Mouse (Mus musculus) kidney, embryonic 15.5 days (tissue): ENCODE measurements around the gene Otud7a. TPM values are rescaled to one million over a fixed set of nuclear protein-coding genes. Genes with fewer than 3 reads are reported as not detected.

Experiments
- ATAC-seq: fragments of 200-750 bp; cut with Nextera tagmentation; replicated peaks from 2 replicates; pipeline ENCODE4 v1.8.0; 2017; ENCODE audit warnings: moderate TSS enrichment; ENCODE audit not compliant: low FRiP score
- H3K27ac ChIP-seq: fragments of 300-500 bp; sonication (generic); 2 replicates; pipeline ENCODE4 v1.5.1; 2015; ENCODE audit warnings: mild to moderate bottlenecking, inconsistent platforms
- H3K27me3 ChIP-seq: fragments of 300-500 bp; sonication (generic); 2 replicates; pipeline ENCODE4 v1.6.1; 2015; ENCODE audit warnings: inconsistent platforms
- H3K36me3 ChIP-seq: fragments of 300-500 bp; sonication (generic); 2 replicates; pipeline ENCODE4 v1.6.1; 2015; ENCODE audit warnings: inconsistent platforms
- H3K4me1 ChIP-seq: fragments of 300-500 bp; sonication (generic); 2 replicates; pipeline ENCODE4 v1.6.1; 2015; ENCODE audit warnings: inconsistent platforms
- H3K4me2 ChIP-seq: fragments of 300-500 bp; sonication (generic); 2 replicates; pipeline ENCODE4 v1.6.1; 2015; ENCODE audit warnings: moderate library complexity, mild to moderate bottlenecking, inconsistent platforms
- H3K4me3 ChIP-seq: fragments of 300-500 bp; sonication (generic); replicated peaks from 2 replicates; pipeline ENCODE4 v1.5.1; 2015; ENCODE audit warnings: mild to moderate bottlenecking, inconsistent platforms
- H3K9ac ChIP-seq: fragments of 300-500 bp; sonication (generic); 2 replicates; pipeline ENCODE4 v1.6.1; 2015; ENCODE audit warnings: mild to moderate bottlenecking, inconsistent platforms
- H3K9me3 ChIP-seq: fragments of 300-500 bp; sonication (generic); replicated peaks from 2 replicates; pipeline ENCODE4 v1.6.1; 2016; ENCODE audit warnings: inconsistent platforms
- WGBS: fragments of 180-500 bp; shearing (Covaris S2); methylation state at CpG from one replicate; pipeline ENCODE4 v1.1.7; 2015; ENCODE audit warnings: mixed read lengths; 5-methylcytosine and 5-hydroxymethylcytosine counted together
- polyA plus RNA-seq: library from polyadenylated mRNA; unstranded; fragments of >200 nt; fragmentation: Nextera tagmentation; extraction: Ambion mirVana; gene quantifications from 2 replicates; pipeline ENCODE4 v1.2.1, GENCODE M21; 2015

Otud7a gene
- polyA plus RNA-seq, 1 experiment from 2014 or later = 0.14 TPM

GRCm38 (mm10) chr7:63725040-63725729 is 280.6 kb downstream of the Otud7a start:
- Histone ChIP-seq H3K36me3 (no peaks in the 10 kb centered on the region), H3K4me1 (no peaks in the 10 kb centered on the region), H3K27me3 (no peaks in the 10 kb centered on the region), H3K4me3 (no peak overlapping the region), H3K9ac (no peak overlapping the region), H3K4me2 (no peak overlapping the region), H3K27ac (no peak overlapping the region), H3K9me3 (no peaks in the 10 kb centered on the region)
- 70% methylated on average over 6 of the region's 6 CpGs for WGBS
- ATAC-seq = no peak

- no peak overlapping the region for H3K4me2 ChIP-seq
- WGBS = 94% methylated on average over 5 of the region's 5 CpGs
These were observed 285.1 kb downstream of the Otud7a start for GRCm38 (mm10) chr7:63729605-63730004.

GRCm38 (mm10) chr7:63730012-63730411 is 285.5 kb downstream of the Otud7a start:
- H3K4me2 ChIP-seq = no peak overlapping the region
- no peak overlapping the region for H3K27ac ChIP-seq
- H3K9ac ChIP-seq = no peak overlapping the region
- no peaks in the 10 kb centered on the region for H3K4me1 ChIP-seq
- no peaks in the 10 kb centered on the region for H3K9me3 ChIP-seq
- no peaks in the 10 kb centered on the region for H3K36me3 ChIP-seq
- H3K4me3 ChIP-seq = no peak overlapping the region
- ATAC-seq = no peak
- H3K27me3 ChIP-seq = no peaks in the 10 kb centered on the region

More at GRCm38 (mm10) chr7:63729605-63730004, 285.1 kb downstream of the Otud7a start:
- Histone ChIP-seq H3K4me1 (no peaks in the 10 kb centered on the region), H3K9ac (no peak overlapping the region), H3K27ac (no peak overlapping the region), H3K27me3 (no peaks in the 10 kb centered on the region), H3K9me3 (no peaks in the 10 kb centered on the region), H3K4me3 (no peak overlapping the region), H3K36me3 (no peaks in the 10 kb centered on the region)
- ATAC-seq = no peak

- 64% methylated on average over 4 of the region's 4 CpGs for WGBS
- Histone ChIP-seq H3K9me3 (no peaks in the 10 kb centered on the region), H3K4me1 (no peaks in the 10 kb centered on the region), H3K27ac (no peak overlapping the region), H3K4me2 (no peak overlapping the region), H3K27me3 (no peaks in the 10 kb centered on the region), H3K4me3 (no peak overlapping the region), H3K9ac (no peak overlapping the region), H3K36me3 (no peaks in the 10 kb centered on the region)
- ATAC-seq = no peak
These were observed 293.2 kb downstream of the Otud7a start for GRCm38 (mm10) chr7:63737725-63738124.

- Histone ChIP-seq H3K36me3 (no peaks in the 10 kb centered on the region), H3K4me3 (no peak overlapping the region), H3K9ac (no peak overlapping the region), H3K27me3 (no peaks in the 10 kb centered on the region), H3K4me2 (no peak overlapping the region), H3K9me3 (no peaks in the 10 kb centered on the region), H3K4me1 (no peaks in the 10 kb centered on the region), H3K27ac (no peak overlapping the region)
- no peak for ATAC-seq
- WGBS = 81% methylated on average over 1 of the region's 1 CpGs
These were observed 293.6 kb downstream of the Otud7a start for GRCm38 (mm10) chr7:63738142-63738541.

DNA sequence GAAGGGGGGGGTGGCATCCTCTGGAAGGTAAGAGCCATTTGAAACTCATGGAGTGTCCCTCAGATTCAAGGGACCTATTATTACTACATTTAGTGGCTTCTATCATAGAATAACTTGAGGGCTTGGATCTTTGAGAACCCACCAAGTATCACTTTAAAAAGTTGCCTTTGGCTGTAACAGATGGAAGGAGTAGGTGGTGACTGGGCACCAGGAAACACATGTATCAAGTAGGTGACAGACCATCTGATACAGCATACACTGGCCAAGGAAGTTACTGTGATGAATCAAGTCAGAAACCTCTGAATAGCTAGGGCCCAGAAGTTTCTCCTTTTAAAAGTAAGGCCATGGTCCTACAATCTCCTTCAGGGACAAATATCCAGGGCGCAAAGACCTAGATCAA is 298.6 kb downstream of the Otud7a start:
- Histone ChIP-seq H3K4me3 (no peak overlapping the region), H3K4me1 (no peaks in the 10 kb centered on the region), H3K4me2 (no peak overlapping the region), H3K36me3 (no peaks in the 10 kb centered on the region), H3K27ac (no peak overlapping the region), H3K9ac (no peak overlapping the region), H3K9me3 (no peaks in the 10 kb centered on the region), H3K27me3 (no peaks in the 10 kb centered on the region)
- WGBS = 89% methylated on average over 1 of the region's 1 CpGs
- no peak for ATAC-seq

DNA sequence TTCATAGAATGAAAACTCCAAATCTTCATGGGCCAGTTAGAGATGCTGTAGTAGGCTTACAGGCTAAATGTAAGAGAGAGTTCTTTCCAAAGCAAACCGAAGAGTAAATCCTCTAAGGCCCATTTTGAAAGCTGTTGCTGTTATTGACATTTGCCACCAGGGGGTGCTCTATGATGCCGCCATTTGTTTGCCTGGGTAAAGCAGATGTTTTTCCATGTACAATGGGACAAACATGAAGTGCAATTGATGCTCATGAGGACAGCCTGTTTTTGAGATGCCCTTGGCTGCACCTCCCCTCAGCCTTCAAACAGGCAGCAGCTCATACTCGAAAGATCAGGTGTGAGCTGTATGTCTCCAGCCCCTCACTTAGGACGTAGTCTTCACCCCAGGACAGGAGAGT is 307.5 kb downstream of the Otud7a start:
- H3K9me3 ChIP-seq = no peaks in the 10 kb centered on the region
- ATAC-seq = no peak
- H3K4me2 ChIP-seq = no peak overlapping the region
- H3K4me1 ChIP-seq = peaks cover 17% of the 10 kb centered on the region
- H3K9ac ChIP-seq = no peak overlapping the region
- no peak overlapping the region for H3K27ac ChIP-seq
- H3K27me3 ChIP-seq = peaks cover 41% of the 10 kb centered on the region
- no peak overlapping the region for H3K4me3 ChIP-seq
- H3K36me3 ChIP-seq = no peaks in the 10 kb centered on the region
- 41% methylated on average over 4 of the region's 4 CpGs for WGBS

DNA sequence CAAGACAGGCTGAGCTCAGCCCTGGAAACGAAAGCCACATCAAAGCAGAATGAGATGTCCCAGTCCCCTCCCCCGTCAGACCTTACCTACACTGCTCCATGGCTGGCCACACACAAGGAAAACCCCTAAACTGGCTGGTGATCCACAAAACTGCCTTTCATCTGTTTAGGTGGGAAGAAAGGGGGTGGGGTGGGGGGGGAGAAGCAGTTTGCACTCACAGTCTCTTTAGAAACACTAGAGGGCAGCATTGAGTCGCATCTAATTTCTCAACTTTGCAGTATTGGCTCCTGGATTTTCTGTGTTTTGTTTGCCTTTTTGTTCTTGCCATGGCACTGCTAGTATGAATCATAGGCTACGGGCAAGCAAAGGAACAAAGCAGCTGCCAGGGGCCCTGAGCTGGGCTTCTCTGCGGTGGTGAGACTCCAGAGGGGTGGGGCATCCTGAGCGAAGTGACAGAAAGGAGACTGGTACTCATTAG is 308.8 kb downstream of the Otud7a start:
- Histone ChIP-seq H3K36me3 (no peaks in the 10 kb centered on the region), H3K9ac (no peak overlapping the region), H3K4me1 (peaks cover 28% of the 10 kb centered on the region), H3K9me3 (no peaks in the 10 kb centered on the region), H3K27me3 (peaks cover 53% of the 10 kb centered on the region), H3K4me2 (no peak overlapping the region), H3K27ac (no peak overlapping the region), H3K4me3 (no peak overlapping the region)
- ATAC-seq = no peak; the same call in 1 of the 2 replicates
- 14% methylated on average over 6 of the region's 6 CpGs for WGBS

GRCm38 (mm10) chr7:63754573-63755475 is 310.3 kb downstream of the Otud7a start:
- ATAC-seq = no peak; the same call in 1 of the 2 replicates

GRCm38 (mm10) chr7:63755476-63755948 is 311.0 kb downstream of the Otud7a start:
- ATAC-seq = 0 out of 2 replicates have a peak, but pooled peaks have one; percentile 17
- no peaks in the 10 kb centered on the region for H3K9me3 ChIP-seq
- H3K9ac ChIP-seq = peak overlapping the region; percentile 25
- H3K4me3 ChIP-seq = peak overlapping the region; percentile 39
- H3K36me3 ChIP-seq = no peaks in the 10 kb centered on the region
- WGBS = under 1% methylated on average over 13 of the region's 13 CpGs
- peaks cover 33% of the 10 kb centered on the region for H3K4me1 ChIP-seq
- peaks cover 73% of the 10 kb centered on the region for H3K27me3 ChIP-seq
- no peak overlapping the region for H3K27ac ChIP-seq
- H3K4me2 ChIP-seq = peak overlapping the region; percentile 67

More at GRCm38 (mm10) chr7:63754573-63755475, 310.3 kb downstream of the Otud7a start:
- peaks cover 33% of the 10 kb centered on the region for H3K4me1 ChIP-seq
- no peak overlapping the region for H3K27ac ChIP-seq
- 3% methylated on average over 42 of the region's 43 CpGs for WGBS
- H3K9ac ChIP-seq = peak overlapping the region; percentile 25
- peak overlapping the region; percentile 67 for H3K4me2 ChIP-seq
- peaks cover 68% of the 10 kb centered on the region for H3K27me3 ChIP-seq
- H3K9me3 ChIP-seq = no peaks in the 10 kb centered on the region
- H3K36me3 ChIP-seq = no peaks in the 10 kb centered on the region
- H3K4me3 ChIP-seq = peak overlapping the region; percentile 39

DNA sequence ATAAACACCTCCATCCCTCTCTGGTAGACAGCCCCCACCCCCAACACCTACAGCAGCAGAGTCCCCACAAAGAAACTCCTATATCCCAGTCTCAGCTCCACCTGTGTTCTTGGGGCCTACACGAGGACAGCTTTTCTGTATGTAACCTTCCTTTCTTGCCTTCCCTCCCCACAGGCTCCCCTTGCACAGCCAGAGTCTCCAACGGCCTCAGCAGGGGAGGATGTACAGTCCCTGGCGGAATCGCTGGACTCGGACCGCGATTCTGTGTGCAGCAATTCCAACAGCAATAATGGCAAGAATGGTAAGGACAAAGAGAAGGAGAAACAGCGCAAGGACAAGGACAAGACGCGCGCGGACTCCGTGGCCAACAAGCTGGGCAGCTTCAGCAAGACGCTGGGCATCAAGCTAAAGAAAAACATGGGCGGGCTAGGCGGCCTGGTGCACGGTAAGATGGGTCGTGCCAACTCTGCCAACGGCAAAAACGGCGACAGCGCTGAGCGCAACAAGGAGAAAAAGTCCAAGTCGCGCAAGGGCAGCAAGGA is 312.7 kb downstream of the Otud7a start:
- Histone ChIP-seq H3K27me3 (peaks cover 87% of the 10 kb centered on the region), H3K36me3 (no peaks in the 10 kb centered on the region), H3K4me1 (peaks cover 33% of the 10 kb centered on the region), H3K4me3 (peak overlapping the region; percentile 47), H3K4me2 (peak overlapping the region; percentile 75), H3K9me3 (no peaks in the 10 kb centered on the region), H3K9ac (no peak overlapping the region), H3K27ac (no peak overlapping the region)
- 5% methylated on average over 25 of the region's 25 CpGs for WGBS
- no peak for ATAC-seq
